Mouse (Mus musculus): ENCODE data around the gene Nrip3.

Gene Nrip3

GRCm38 (mm10) chr7:109781470-109782203 lies at the start of gene Nrip3:
TSS of gene Nrip3 (minus strand) at chr7:109782025.
- peak; percentile 76 to 85 for DNase-seq (ENCODE audit: low spot score in 2 of 2)

- DNase-seq (ENCODE audit: low spot score in 2 of 2): no peak
Measured at GRCm38 (mm10) chr7:109831376-109831775, 49.6 kb upstream of the Nrip3 start.

- no peak for DNase-seq (ENCODE audit: low spot score in 2 of 2)
Measured at GRCm38 (mm10) chr7:109826911-109827310, 45.1 kb upstream of the Nrip3 start.

- DNase-seq (ENCODE audit: low spot score in 2 of 2): no peak
Measured at GRCm38 (mm10) chr7:109825293-109825692, 43.5 kb upstream of the Nrip3 start.

GRCm38 (mm10) chr7:109818600-109818999 lies 36.8 kb upstream of the Nrip3 start:
- peak in 1 of 2 experiments; percentile 19 for DNase-seq (ENCODE audit: low spot score in 2 of 2)

- peak in 1 of 2 experiments; percentile 30 for DNase-seq (ENCODE audit: low spot score in 2 of 2)
Measured at GRCm38 (mm10) chr7:109817954-109818353, 36.1 kb upstream of the Nrip3 start.

GRCm38 (mm10) chr7:109813330-109814140 lies 31.7 kb upstream of the Nrip3 start:
- DNase-seq (ENCODE audit: low spot score in 2 of 2): no peak

- no peak for DNase-seq (ENCODE audit: low spot score in 2 of 2)
Measured at GRCm38 (mm10) chr7:109807616-109808485, 26.0 kb upstream of the Nrip3 start.

- peak in 1 of 2 experiments; percentile 30 for DNase-seq (ENCODE audit: low spot score in 2 of 2)
Measured at GRCm38 (mm10) chr7:109804843-109805242, 23.0 kb upstream of the Nrip3 start.

GRCm38 (mm10) chr7:109804355-109804754 lies 22.5 kb upstream of the Nrip3 start:
- no peak for DNase-seq (ENCODE audit: low spot score in 2 of 2)

- DNase-seq (ENCODE audit: low spot score in 2 of 2): no peak
Measured at GRCm38 (mm10) chr7:109803516-109803915, 21.7 kb upstream of the Nrip3 start.

GRCm38 (mm10) chr7:109800626-109801025 lies 18.8 kb upstream of the Nrip3 start:
- no peak for DNase-seq (ENCODE audit: low spot score in 2 of 2)

GRCm38 (mm10) chr7:109799168-109799567 lies 17.3 kb upstream of the Nrip3 start:
- DNase-seq (ENCODE audit: low spot score in 2 of 2): no peak

GRCm38 (mm10) chr7:109795564-109795963 lies 13.7 kb upstream of the Nrip3 start:
- peak in 1 of 2 experiments; percentile 42 for DNase-seq (ENCODE audit: low spot score in 2 of 2)

GRCm38 (mm10) chr7:109794556-109794955 lies 12.7 kb upstream of the Nrip3 start:
- DNase-seq (ENCODE audit: low spot score in 2 of 2): peak in 1 of 2 experiments; percentile 57

- DNase-seq (ENCODE audit: low spot score in 2 of 2): peak; percentile 57 to 80
Measured at GRCm38 (mm10) chr7:109792759-109793158, 10.9 kb upstream of the Nrip3 start.

- no peak for DNase-seq (ENCODE audit: low spot score in 2 of 2)
Measured at GRCm38 (mm10) chr7:109790818-109791217, 9.0 kb upstream of the Nrip3 start.

- DNase-seq (ENCODE audit: low spot score in 2 of 2): no peak
Measured at GRCm38 (mm10) chr7:109787860-109788259, 6.0 kb upstream of the Nrip3 start.

GRCm38 (mm10) chr7:109783281-109783680 lies 1.5 kb upstream of the Nrip3 start:
- DNase-seq (ENCODE audit: low spot score in 2 of 2): no peak

GRCm38 (mm10) chr7:109781087-109781469 lies 747 bp downstream of the Nrip3 start:
- peak in 1 of 2 experiments; percentile 36 for DNase-seq (ENCODE audit: low spot score in 2 of 2)

GRCm38 (mm10) chr7:109772251-109772650 lies 9.6 kb downstream of the Nrip3 start:
- no peak for DNase-seq (ENCODE audit: low spot score in 2 of 2)

Measured in spleen, postnatal 4 days (tissue).